Mouse (Mus musculus) fibroblast of lung, adult 2 months (primary cell): ENCODE results near the gene Ubash3b.

ENCODE experiments used
- DNase-seq: peaks from one replicate; pipeline ENCODE4 v3.0.0-alpha.2; 2011; ENCODE audit warnings: low read depth

Gene Ubash3b

DNA sequence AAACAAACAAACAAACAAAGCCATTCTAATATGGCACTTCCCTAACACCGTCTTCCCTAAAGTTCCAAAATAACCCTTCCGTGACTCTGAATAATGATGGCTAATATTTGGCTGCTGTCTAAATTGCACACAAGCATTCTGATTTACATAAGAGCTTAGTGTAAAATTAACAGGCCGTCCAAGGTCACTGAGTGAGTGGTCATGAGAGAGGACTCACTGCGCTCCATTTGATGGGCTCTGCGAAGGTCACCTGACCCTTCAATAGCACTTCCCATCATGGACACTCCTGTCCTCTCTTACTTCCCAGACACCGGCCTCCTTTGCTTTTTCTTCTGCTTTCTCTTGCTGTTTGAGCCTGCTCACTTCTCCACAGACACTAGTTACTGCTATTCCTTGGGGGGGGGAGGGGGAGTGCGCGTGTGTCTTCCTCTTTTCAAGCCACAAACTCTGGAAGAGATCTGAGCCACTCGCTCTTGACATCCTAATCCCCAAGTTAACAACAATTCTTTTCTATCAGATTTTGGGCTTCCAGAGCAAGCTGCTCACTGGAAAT is 73.6 kb downstream of the Ubash3b start:
- DNase-seq: no peak

GRCm38 (mm10) chr9:41084191-41084901 is 77.2 kb downstream of the Ubash3b start:
- no peak for DNase-seq

- no peak for DNase-seq
Observed at GRCm38 (mm10) chr9:41083386-41084055, 78.0 kb downstream of the Ubash3b start.

GRCm38 (mm10) chr9:41082891-41083290 is 78.6 kb downstream of the Ubash3b start:
- DNase-seq: no peak

DNA sequence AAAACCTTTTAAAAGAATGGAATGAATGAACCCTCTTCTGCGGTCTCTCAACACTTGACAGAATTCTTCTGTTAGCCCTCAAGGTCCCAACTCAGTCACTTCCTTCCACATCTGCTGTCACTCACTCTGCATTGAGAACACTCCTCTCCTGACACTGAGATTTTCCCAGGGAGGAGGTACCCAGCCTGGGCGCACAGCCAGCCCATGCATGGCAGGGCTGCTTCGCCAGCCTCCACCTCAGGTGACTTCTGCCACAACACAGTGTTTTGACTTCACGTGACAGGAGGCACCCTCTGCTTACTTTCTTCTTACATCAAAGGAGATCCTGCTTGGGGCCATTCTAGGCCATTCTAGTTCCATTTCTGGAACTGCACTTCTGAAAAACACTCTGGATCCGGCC is 80.6 kb downstream of the Ubash3b start:
- DNase-seq: no peak

DNA sequence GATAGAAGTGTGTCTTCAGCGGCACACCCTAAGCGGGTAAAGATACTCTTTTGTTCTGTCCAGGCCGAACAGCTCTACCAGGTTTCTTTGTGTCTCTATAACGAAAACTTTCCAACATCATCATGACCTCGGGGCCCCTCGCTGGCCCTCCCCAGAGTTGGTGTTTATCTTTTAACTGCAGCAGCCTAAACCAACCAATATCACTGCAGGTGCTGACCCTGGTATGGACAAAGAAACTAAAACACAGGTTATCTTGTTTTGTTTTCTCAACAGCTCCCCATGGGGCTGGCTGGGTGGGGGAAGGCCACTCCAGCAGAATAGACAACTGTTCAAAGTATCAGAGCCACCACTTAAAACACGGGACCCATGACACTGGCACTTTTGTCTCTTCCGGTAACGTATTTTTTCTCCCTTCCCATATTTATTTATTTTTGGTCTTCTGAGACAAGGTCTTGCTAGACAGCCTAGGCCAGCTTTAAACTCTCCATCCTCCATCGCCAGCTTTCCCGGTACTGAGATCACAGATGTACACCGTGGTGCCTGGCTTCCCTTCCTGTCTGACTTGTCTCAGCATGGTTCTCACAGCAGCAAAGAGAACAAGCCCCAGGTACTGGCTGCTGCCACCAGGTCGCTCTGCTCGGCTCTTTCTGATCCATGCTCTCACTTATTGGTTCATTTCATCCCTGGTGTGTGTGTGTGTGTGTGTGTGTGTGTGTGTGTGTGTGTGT is 81.9 kb downstream of the Ubash3b start:
- DNase-seq: no peak

DNA sequence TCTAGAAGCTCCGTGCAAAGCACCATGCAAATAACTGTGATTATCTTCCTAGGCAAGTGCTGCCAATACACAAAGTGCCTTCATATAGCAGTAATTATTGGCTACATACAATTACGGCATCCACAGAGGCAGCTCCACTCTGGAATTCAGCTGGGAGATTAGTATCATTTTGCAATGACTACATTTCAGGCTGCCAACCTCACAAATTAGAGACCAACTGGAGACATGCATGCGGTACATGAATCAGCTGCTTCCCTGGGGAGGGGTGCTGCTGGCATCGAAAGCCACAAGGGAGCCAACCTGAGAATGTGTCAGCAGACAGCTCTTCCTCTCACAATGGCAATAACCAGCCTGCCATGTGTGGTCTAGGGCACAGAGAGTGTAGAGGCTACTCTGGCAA is 83.3 kb downstream of the Ubash3b start:
- DNase-seq: no peak

GRCm38 (mm10) chr9:41076150-41076549 is 85.3 kb downstream of the Ubash3b start:
- DNase-seq: no peak

GRCm38 (mm10) chr9:41075528-41075927 is 86.0 kb downstream of the Ubash3b start:
- no peak for DNase-seq

- DNase-seq: no peak
Observed at GRCm38 (mm10) chr9:41073196-41074009, 88.1 kb downstream of the Ubash3b start.

- no peak for DNase-seq
Observed at GRCm38 (mm10) chr9:41072786-41073185, 88.7 kb downstream of the Ubash3b start.

DNA sequence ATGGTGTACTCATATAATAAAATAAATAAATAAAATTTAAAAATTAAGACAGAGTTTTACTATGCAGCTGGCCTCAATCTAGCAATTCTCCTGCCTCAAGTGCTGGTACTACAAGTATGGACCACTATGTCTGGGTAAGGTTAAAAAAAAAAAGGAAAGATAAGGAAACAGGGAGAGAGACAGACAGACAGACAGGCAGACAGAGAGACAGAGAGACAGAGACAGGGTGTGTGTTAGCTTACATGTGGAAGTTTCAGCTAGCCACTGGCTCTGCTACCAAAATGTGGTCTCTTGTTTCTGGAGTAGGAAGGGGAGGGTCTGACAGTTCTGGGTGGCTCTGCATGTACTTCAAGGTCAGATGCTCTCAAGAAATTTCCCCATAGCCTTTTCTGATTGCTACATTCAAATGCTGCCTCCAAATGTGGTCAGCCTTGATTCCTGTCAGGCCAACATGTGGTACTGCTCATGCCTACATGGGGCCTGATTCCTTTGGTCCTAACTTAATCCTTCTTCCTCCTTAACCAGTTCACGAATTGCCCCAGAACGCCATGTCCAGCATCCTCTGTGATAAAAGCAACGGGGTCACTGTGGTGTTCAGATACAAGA is 89.5 kb downstream of the Ubash3b start:
- DNase-seq: peak; percentile 16

DNA sequence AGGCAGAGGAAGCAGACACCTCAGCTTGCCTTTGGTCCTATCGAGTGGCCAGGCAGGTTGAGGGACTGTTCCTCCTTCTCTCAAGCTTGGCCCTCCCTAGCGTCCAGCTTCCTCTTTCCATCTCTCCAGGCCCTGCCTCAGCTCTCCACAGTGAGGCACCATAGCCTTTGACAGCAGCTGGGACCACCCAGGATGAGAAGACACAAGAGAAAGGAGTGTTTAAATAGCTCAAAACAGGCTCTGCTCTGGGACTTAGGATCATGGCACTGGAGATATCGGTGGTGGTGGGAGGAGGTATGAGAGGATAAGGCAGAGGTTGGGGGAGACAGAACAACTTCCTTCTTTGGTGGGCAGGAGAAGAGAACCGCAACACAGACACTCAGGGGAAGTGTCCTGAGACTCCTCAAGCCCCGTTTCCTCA is 90.7 kb downstream of the Ubash3b start:
- DNase-seq: no peak

- no peak for DNase-seq
Observed at GRCm38 (mm10) chr9:41069509-41069908, 92.0 kb downstream of the Ubash3b start.

DNA sequence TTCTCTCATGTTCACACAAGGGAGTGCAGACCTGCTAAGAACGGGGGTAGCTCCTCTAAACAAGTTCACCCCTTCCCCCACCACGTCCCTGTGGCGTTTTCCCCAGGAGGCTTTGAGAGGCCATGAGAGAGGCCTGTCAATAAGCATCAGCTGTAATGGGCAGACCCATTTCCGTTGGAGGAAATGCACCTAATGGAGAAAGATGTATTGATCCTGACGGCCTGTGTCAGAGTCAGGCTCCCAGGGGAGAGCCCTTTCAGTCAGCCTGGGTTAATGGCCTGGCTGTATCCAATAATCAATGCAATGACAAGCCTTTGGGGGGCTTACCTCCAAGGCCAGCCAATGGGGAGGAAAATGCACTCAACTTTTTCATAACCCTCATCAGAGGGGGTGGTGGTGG is 100.1 kb downstream of the Ubash3b start:
- no peak for DNase-seq

GRCm38 (mm10) chr9:41060617-41061016 is 100.9 kb downstream of the Ubash3b start:
- no peak for DNase-seq

DNA sequence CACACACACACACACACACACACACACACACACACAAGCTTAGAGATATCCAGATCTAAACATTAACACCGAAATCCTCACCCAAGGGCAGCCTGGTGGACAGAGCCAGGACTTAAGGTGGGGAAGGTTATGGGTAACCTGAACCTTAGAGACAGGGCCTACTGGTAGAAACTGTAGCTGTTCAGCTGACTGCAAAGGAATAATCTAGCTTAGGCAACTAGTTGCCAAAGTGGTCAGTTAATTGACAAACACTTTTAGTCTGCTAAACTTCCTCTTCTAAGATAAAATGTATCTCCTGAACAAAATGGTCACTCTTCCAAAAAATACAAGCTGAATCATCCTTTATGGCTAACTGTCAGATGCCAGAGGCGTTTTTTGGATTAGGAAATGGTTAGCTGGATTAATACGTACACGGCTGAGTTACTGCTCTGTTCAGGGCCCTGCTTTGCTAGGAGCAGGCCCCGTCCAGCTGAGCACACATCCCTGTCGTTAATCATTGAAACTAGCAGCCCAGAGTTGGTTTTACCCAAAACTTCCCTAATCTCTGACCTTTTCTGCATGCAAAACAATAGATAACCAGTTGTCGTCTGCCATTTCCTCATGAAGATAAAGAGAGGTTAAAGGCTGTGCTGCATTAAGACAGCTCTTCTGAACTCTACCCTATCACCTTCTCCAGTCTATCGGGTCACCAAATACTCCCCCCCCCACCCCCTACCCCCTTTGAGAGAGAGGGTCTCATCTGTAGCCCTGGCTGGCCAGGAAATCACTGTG is 102.5 kb downstream of the Ubash3b start:
- no peak for DNase-seq

DNA sequence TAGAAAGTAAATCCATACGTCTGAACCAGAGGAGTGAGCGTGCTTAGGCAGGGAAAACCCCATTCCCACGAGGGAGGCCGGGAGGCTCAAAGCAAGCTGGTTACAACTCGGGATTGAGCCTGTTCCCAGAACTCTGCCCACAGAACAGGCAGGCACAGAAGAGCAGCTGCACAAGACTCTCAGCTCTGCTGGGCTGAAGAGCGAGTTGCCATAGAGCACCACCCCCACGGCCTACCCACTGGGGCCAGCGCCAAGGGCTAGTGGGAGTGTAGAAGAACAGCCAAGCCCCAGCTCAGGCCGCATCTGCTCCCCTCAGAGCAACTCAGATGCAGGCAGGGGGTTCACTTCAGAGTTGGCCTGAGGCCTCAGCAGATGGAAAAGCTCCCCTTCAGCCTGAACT is 107.3 kb downstream of the Ubash3b start:
- DNase-seq: no peak

DNA sequence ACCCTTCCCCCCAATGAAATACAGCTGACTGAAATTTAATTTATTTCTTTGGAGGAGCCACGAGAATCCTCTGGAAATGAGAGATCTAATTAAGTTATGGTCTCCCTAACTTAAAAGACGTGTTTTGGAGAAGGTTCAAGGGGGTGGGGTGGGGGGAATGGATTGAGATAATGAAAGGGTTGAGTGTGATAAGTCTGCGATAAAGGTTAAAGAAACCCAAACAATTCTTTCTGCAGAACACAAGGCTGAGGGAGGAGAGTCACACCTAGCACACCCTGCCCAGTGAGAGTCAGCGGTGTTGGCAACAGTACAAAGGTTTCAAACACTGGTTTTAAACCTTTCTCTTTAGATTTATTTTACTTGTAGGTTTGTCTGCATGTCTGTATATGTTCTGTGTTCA is 108.0 kb downstream of the Ubash3b start:
- DNase-seq: no peak

- DNase-seq: no peak
Observed at GRCm38 (mm10) chr9:41051080-41051932, 110.2 kb downstream of the Ubash3b start.
